Mouse (Mus musculus) right cerebral cortex, postnatal 14 days (tissue): ENCODE results near the gene 9130230L23Rik.

Experiments used
- DNase-seq: peaks from one replicate; pipeline ENCODE4 v3.0.0; 2022

The 9130230L23Rik gene

DNA sequence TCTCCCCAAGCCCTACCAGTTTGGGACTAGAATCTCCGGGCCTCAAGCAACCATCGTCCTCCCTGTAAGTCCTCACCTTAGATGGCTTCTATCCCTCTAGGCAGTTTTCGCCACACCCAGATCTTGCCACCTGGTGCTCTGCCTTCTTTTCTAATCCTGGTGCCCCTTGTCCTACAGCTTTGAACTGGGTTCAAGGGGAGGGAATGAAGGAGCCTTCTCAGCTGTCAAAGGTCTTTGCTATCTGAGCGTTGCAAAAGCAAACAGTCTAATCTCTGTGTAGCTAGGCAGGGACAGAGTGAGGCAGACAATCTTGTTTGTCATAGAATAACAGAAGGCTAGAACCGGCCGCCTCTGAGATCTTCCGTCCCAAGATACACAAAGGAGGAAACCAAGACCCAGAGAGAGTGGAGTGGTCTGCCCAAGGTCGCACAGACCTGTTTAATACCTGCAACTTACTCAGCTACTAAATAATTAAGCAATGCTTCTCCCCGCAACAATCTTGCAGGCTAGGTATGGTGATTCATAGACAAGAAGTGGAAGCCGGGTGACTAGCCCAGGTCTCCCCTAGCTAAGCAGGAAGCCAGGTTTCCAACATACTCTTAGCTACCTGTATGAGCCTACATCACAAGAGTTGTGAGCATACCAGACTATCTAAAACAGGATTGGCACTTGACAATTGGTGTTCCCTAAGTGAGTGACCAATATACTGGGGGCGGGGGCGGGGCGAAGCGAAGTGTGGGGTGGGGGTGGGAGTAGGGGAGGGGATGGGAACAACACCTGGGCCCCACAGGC, at the start of gene 9130230L23Rik:
Gene 9130230L23Rik, minus strand, starts transcription at position 152 of the 792 bp plus-strand sequence.
- DNase-seq = no peak

DNA sequence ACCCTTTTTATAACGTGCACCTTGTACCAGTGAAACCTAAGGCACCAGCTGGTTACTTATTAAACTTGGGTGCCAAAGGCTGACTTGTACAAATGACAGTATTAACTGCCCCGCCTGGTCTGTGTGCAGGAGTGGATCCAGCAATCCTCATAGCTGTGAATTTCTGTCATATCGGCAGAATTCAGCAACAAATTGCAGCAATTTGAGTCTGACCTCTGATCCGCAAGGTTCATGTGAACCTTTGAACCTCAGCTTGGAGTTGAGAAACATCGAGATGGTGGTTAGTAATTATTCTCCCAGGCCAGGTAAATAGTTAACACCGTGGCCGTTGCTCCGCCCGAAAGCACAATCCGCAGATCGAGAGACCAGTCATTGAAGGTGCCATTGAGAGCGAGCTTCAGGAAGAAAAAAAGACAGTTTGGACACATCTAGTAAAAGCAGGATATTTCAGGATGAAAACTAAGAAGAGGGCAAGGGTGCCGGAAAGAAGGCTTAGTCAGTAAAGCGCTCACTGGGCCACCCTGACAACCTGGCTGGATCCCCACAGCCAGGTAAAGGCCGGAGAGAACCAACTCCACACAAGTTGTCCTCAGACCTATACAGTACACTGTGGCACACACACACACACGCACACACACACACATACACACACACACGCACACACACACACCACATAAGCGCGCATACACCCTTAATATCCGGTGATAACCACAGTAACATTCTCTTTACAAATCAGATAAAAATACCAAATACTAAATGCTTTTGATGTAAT, 48.9 kb upstream of the 9130230L23Rik start:
- DNase-seq = no peak

DNA sequence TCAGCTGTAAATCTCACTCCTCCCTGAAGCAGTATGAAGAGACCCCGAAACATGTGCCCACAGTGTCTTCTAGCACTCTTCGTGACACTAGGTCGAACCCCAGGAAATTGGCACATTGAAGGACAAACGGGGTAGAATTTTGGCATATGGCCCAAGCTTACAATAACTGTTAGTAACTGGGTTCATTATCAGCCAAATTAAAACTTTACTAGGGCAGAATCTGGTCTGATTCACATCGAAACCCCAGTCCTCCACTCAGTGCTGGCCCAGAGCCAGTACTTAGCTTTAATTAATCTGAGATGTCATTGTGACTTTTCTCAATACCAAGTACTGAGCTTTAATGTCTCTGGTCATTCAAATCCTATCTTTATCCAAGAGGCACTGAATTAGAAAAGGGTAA, 46.8 kb upstream of the 9130230L23Rik start:
- DNase-seq = no peak

DNA sequence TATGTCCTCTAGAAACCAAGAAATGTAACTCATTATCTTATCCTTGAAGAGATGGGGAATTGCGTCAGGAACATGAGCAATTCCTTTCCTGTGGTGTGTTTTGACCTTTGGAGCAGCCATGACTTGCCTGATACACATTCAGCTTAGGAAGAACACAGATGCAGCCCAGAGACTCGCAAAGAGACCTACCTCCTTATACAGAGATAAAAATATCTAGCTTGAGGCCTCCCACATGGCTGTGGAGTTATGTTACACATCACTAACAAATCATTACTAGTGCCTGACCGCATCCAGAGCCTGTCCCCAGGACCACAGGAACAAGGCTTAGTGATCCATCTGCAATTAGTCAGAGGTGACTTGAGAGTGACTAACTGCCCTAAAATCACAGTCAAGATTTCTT, 42.3 kb upstream of the 9130230L23Rik start:
- DNase-seq = no peak

DNA sequence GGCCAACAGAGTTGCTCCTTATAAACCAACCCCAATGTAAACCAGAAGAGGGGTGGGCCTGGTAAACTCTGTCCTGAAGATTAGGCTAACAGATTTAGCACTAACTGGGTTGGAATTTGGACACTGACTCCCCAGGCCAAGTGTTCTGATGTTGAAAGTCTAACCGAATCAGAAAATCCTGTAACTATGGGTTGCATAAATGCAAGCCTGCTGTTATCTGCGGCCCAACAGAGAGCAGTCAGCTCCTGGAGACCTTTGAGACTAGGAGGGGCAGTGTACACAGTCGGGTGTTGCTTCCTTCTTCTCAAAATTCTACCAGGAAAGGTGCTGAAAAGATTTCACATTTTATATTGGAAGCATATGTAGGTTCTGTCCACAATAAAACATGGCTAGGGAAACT, 39.8 kb upstream of the 9130230L23Rik start:
- no peak for DNase-seq

DNA sequence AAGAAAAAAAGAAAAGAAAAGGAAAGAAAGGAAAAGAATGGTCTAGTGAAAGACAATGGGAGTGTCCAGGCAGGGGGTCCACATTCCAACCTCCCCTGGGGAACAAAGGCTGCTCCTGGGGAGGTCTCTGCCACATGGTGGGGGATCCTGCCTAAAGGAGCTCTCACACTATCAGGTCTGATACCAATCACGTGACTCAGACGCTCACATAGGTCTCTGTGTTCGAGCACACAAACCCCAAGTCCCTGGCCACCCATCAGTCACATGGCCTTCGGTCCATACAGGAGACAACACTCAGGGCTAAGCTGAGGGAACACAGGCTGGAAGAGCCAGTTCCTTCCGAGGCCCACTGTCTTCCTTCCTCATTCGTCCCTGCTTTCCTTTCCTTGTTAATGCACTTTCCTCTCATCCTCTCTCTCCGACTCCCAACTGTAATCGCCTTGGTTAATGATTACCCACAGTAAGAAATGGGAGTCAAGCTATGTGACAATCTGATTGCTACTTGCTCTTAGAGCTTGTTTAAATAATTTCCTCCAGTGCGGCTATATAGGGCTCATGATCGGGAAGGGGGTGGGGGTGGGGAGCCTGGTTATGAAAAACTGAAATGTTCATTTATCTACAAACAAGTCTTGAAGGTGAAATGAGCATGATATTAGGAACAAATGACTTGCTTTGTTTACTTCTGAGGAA, 38.7 kb upstream of the 9130230L23Rik start:
- DNase-seq = no peak

DNA sequence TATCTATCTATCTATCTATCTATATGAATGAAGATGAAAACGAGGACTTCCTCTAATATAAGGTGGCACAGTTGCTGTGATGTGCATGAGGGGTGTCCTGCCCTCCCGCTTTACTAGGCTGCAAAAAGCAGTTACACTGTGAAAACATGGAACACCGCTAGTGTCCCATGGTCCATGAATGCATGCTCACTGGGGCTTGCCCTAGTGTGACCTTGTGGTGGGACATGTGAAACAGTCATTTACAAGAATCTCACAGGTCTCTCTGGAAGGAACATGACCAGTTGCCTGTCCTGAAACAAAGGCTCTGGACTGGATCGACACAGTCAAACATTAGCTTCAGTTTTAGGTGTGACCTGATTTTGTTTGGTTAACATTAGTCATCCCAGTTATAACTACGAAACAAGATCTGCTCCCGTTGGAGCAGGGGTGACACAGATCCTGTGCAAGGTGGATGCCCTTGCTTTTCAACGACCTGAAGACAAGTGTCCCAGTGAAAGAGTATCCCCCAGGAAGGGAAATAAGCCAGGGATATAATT, 36.7 kb upstream of the 9130230L23Rik start:
- DNase-seq = no peak

DNA sequence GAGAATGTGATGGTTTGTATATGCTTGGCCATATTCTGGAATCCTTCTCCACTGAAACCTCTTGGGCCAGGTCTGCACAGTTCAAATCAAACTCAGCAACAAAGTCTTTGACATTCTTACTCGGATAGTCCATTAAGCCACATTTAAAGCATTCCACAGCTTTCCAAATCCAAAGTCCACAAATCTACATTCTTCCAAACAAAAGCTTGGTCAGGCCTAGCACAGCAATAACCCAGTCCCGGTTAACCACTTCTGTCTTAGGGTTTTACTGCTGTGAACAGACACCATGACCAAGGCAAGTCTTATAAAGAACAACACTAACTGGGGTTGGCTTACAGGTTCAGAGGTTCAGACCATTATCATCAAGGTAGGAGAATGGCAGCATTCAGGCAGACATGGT, 35.7 kb upstream of the 9130230L23Rik start:
- no peak for DNase-seq

DNA sequence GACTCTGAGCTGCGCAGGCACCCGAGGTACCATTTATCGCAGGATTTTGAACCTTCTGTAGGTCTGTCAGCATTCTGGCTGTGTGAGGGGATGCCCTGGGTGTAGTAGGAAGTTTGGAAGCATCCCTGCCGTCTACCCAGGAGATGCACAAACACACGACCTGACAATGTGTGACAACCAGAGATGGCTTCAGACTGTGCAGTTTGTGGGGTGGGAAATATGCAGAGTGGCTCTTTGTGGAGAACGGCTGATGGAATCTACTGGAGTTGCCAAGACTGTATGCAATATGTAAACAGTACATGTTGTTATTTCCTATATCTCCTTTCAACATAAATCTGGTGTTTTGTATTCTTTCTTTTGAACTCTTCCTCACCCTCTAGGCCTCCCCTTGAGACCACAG, 33.0 kb upstream of the 9130230L23Rik start:
- no peak for DNase-seq

DNA sequence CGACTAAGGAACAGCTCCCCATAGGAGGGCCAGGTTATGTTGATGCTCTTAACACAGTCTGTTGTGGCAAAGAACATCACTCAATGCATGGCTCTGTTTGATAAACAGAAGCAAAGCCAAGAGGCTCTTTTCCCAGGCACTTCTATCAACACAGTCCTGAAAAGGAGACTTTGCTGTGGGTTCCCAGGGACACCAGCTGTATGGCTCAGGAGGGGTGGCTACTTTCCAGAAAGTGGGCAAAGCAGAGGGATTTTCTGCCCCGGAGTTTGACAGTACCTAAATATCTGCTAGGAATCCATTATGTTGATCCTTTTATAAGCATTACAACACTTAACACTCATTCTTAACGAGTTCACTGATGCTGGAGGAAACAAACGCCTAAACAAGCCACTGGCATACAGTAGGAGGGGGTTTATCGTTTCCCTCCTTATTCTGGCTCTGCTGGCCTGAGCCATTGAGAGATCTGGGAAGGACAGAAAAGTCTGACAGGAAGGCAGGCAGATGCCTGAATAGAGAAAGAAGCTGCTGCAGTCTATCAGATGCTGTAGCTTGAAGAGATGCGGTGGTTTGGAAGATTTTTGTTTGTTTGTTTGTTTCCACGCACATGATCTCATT, 32.5 kb upstream of the 9130230L23Rik start:
- no peak for DNase-seq

DNA sequence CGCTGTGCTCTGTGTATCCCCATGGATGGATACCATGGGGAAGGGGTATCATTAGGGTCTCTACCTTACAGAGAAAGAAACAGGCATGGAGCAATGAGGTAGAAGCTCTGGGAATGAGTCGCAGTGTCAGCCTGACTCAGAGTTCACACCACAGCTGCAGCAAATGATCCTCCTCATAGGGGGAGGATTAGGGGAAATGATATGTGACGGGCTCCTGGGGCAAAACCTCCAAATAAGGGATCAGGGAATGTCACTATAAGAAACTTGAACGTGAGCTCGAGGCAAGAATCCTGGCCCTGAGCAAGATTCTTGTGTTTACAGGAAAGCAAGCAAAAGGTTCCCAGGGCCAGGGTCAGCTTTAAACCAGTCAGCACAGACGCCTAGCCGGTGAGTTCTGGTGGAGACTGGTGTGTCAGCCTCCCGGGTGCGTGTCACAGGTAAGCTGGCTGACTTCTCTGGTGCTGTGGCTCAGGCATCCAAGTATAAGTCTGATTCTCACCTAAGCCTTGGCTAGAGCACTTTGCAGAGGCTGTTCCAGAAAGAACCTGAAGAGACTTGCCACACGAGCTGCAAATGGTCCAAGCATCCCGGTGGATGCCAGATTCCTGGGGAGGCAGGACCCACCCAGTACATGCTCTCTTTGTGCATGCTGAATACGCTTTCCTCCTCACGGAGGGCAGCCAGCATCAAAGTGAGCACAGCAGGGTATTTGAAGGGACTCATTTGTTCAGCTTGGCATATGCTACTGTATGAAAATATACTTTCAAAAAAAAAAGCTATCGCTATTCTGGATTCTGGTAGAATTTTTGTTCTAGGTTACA, 30.5 kb upstream of the 9130230L23Rik start:
- no peak for DNase-seq

DNA sequence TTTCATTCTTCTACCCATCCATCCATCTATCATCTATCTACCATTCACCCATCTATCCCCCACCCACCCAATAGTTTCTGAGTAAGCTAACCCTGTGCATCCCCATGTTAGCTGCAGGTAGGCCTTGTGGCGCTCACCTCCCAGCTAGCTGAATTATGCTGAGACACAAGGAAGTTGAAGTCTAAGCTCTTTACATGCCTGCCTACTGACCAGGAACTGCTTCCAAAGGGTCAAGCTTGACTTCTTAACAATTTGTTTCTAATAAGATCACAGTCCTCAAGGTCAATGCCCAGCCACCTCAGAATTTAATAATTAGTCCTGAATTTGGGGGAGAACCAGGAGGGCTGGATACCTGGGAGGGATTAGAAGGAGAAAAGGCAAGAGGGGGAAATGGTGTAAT, 28.7 kb upstream of the 9130230L23Rik start:
- no peak for DNase-seq

DNA sequence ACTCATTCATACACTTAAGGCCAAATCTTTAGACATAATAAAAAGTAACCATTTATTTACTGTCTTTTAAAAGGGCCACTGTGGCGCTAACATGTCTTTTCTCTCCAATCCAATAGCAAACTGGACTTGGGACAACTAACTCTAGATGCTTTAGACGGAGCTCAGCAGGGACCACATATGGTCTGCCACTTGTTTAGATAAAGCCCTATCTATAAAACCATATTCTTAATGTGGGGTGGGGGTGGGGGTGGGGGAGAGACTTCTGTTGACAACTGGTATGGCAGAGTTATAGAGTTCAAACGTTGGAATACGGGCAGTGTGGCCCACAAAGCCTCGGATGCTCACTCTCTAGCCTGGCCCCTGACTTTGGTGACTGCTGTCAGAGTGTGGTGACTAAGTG, 27.6 kb upstream of the 9130230L23Rik start:
- no peak for DNase-seq

DNA sequence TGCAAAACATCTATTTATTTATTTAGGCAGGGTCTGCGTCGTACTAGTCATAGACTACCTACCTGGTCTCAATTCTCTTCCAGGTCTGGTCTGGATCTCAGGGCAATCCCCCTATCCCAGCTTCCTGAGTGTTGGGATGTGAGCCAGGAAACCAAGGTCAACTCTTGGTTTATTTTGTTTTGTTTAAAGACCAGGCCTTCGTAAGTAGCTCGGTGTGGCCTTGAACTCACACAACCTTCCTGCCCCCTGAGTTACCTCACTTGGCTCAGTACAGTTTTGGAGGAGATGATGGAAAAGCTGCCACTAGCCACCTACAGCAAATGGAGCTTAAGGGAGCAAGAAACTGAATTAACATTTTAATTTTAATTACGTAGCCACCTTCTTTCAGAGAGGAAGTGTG, 24.1 kb upstream of the 9130230L23Rik start:
- no peak for DNase-seq

DNA sequence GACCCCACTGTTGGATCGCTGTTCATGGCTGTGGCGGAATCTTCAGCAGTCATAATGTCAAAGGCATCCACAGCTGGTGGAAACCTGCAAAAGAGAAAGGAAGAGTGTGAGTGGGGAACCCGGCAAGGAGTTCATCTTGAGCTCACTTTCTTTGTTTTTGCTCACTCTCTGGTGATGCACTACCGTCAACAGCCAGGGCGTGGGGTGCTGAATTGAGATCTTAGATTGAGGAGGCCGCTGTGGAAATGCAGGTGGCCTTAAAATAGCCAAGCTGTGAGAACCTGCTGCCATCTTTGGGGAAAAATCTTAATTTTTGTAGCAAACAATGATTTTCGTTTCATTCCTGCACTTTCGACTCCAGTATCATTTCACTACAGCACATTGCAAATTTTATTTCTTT, 23.1 kb upstream of the 9130230L23Rik start:
- no peak for DNase-seq

DNA sequence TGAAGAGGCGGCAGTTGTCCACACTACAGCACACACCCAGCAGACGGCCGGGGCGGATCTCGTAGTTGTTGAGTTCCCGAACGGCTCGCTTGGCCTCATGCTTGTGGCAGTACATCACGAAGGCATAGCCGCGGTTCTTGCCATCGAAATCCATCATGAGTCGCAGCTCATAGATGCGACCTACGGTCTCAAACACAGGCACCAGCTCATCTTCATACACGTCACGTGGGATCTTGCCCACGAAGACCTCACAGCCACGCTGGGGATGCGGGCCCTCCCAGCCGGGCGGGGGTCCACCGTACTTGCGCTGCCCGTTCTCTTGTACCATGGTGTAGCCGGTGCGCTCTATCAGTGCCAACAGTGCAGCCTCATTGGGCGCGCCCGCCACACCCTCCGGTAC, 22.7 kb upstream of the 9130230L23Rik start:
- no peak for DNase-seq

DNA sequence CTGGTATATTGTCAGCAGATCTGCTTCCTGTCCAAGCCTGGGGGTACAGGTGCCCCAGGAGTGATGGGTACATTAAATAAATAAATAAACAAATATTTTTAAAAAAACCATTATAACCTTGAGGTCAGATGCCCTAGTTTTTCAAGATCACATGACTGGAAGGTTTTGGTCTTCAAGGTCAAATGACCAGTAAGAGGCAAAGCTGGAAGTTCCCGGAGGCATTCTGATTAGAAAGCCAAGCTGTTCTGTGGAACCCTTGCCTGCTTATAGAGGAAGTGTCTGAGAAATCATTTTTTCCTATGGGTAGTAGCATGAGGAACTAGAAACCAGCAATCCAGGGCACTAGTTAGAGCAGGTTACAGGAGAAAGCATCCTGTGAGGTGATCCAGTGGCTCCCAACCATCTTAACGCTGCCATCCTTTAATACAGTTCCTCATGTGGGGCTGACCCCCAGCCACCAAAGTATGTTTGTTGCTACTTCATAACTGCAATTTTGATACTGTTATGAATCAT, 11.4 kb upstream of the 9130230L23Rik start:
- DNase-seq = no peak

DNA sequence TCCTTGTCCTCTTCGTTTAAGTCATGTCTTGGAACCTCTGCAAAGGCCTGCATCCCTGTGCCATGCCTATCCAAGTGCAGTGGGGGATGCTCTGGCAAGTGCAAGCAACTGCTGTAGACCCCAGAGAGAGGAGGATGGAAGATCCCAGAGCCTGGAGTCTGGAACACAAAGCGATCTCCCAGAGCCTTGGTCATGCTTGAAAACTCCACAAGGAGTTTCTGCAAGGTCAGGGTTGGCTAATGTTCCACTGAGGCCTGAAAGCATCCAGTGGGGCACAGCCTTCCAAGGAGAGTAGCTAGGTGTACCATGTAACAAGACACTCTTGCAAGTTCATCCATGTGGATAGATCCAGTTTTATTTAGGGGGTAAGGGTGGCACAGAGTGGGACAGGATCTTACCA, 10.4 kb upstream of the 9130230L23Rik start:
- no peak for DNase-seq

DNA sequence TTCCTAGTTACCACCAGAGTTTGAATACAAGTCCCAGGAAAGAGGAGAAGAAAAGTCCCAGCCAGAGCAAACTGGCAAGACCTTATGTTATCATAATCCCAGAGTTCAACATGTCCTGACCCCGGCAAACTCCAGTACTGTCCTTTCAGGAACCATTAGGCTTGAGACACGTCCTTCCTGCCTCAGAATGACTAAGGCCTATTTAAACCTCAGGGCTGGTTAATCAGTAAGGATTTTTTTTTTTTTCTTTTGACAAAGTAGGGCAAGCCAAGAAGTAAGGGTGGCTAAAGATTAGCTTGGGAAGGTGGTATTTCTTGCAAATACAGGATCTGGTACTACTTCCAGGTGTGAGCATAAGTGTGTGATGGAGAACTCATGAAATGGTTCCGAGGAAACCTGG, 9.9 kb upstream of the 9130230L23Rik start:
- no peak for DNase-seq

DNA sequence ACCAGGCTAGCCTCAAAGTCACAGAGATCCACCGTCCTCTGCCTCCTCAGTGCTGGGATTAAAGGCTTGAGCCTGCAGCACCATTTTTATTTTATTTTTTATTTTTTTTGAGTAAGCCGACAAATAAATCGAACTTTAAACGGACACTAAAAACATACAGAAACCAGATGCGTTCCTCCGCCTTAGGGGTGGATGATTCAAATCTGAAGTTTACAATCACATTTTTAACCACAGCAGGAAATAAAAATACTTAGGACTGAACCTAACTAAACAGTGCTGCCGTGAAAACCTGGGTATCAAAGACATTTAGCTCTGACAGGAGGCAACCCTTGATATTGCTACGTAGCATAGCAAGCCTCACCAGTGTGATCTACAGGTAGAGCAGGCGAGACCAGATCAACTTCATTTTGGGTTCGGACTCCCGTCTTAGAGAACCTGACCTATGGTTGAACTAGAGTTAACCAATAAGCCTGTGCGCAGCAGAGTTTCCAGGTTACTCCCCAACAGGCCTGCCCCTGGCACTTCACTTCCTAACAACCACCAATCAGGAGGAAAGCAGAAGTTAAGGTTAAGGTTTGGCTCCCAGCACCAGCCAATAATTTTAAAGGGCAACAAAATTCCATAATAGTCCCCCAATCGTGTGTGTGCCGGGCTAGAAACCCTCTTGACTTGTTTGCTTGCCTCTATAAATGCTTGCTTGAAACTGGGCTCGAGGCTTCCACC, 4.3 kb upstream of the 9130230L23Rik start:
- DNase-seq = no peak

DNA sequence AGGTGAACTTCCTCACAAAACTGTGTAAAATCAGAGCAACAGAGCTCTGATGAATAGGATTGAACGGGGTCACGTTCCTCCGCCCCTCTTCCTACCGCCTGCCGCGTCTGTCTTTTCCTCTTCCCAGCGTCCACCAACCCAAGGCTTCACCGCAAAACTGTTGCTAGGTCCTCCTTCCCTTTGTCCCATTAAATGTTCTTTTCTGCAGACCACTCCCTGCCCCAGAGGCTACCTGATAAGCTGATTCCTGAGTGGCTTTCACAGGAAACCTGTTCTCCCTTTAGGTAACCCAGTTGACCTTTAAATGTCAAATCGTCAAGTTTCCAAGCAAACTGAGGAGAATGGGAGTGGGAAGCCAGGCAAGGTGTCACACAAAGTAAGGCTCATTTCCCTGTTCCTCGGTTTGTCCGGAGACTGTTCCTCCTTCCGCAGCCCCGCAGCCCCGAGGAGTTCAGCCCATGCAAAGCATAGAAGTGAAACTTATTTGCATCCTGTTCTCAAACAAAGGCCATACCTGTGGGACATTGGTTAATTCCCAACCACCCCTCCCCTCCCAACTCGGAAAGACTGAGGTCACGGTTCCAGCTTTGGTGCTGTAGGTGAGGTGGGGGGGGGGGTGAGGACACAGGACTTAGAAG, 1.1 kb upstream of the 9130230L23Rik start:
- DNase-seq = no peak
